Mouse (Mus musculus): ENCODE measurements around the gene Trp53inp2.

DNA sequence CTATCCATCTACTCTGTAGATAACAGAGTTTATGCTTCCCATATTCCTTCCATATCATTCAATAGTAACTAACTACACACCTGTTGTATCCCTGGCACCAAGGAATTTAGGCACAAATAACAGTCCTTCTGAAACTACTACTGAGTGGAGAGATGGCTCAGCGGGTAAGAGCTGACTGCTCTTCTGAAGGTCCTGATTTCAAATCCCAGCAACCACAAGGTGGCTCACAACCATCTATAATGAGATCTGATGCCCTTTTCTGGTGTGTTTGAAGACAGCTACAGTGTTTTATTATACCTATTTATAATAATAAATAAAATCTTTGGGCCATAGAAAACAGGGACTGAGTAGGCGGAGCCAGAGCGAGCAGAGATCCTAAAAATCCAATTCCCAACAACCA is 26.5 kb upstream of the Trp53inp2 start:
- no peak for TF ChIP-seq USF1 (IDR thresholded peaks at IDR 0.05; ENCODE audit: low read depth)
- TF ChIP-seq POLR2A (IDR thresholded peaks at IDR 0.05; ENCODE audit: insufficient read length, low read depth): no peak
